Mouse (Mus musculus): Measurements from ENCODE around the gene Zfp867. TPM values are rescaled to one million over a fixed set of nuclear protein-coding genes. Genes with fewer than 3 reads are reported as not detected.

The Zfp867 gene
- 1 to 10 TPM; 5.1 to 9.7 (median 7.3) TPM for total RNA-seq (2022)

DNA sequence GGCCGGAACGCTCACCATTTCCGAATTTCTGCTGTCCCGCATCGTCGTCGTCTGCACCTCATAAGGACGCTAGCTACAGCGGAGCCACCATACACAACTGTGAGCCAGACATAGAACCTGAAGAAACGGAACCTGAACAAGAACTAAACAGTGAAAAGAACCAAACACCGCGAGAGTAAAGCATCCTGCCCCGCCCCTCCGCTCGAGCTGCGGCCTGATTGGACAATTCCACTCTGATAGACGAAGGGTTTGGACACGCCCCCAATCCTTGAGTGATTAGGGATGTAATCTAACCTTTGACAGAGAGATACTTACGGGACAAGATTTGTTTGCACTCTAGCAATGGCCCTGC is at the start of gene Zfp867:
Zfp867 (minus strand) TSS at position 149 of the 352 bp plus-strand sequence.
- DNase-seq: peak; percentile 89

DNA sequence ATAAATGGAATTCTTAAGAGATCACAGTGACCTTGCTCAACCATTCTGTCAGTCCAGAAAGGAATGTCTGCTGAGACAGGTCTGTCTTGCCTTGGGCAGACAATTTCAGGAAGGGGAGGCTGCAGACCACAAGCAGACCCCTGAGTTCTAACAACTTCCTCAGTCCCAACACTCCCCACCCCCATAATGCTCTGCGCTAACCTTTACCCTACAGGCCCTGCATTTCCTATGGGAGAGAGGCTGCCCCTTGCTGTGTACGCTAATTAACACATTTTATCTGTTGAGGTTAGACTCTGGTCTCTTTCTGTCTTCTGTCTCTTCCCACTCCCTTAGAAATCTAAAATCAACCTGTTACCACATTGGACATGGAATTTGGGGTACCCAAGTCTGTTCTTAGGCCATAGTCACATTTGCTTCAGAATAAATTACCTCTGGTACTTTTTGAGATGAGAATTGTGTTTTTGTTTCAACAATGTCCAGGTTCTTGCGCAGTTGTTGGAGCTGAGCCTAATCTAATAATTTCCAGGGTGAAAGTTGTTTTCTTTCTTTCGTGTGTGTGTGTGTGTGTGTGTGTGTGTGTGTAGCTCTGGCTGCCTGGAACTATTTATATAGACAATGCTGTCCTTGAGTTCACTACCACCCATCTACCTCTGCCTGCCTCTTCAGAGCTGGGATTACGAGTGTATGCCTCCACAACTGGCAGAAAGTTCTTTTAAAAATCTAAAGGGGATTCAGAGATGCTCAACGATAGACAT is 47.6 kb upstream of the Zfp867 start:
- DNase-seq: no peak

DNA sequence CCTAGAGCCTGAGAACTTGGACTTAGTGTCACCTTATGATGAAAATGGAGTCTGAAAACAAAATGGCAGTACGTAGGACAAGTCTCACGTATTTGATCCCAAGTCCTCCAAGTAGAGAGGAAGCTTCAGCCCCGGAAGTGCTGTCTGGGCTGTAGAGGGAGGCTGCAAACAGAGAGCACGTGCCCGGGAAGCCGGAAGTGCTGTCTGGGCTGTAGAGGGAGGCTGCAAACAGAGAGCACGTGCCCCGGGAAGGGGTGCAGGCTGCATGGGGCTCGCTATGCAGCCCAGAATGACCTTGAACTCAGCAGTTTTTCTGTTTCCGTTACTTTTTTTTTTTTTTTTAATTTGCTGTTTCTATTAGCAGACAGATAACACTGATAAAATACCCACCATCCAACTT is 46.0 kb upstream of the Zfp867 start:
- DNase-seq: no peak

DNA sequence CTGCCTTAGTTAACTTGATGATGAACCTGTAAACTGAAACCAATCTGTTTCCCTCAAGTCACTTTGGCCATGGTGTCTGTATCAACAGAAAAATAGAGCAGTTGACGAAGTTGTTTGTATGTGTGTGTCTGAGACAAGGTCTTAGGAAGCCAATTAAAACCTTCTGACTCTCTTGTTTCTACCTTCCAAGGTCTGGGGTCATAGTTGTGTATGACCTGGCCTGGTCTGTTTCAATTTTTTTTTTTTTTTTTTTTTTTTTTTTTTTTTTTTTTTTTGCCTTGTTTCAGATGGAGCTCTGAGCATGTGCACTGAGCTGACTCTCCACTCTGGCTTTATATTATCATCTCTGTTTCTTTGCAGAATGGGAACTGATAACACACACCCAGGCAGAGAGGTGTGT is 45.2 kb upstream of the Zfp867 start:
- no peak for DNase-seq

- DNase-seq: no peak
Observed at GRCm38 (mm10) chr11:59514789-59515188, 42.5 kb upstream of the Zfp867 start.

DNA sequence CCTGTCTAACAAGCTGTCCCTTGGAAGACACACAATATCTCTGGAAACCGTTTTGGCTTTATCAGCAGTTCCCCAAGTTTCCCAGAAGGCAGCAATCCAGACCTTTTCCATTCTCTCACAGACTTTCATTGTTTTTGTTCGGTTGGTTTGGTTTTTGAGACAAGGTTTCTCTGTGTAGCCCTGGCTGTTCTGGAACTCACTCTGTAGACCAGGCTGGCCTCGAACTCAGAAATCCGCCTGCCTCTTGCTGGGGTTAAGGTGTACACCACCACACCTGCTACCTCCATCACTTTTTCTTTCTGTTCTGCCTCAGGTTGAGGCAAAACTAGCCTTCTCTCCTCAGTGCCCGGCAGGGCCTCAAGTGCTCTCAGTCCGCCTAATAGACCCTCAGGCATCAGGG is 42.1 kb upstream of the Zfp867 start:
- DNase-seq: no peak

GRCm38 (mm10) chr11:59513556-59513955 is 41.3 kb upstream of the Zfp867 start:
- DNase-seq: no peak

DNA sequence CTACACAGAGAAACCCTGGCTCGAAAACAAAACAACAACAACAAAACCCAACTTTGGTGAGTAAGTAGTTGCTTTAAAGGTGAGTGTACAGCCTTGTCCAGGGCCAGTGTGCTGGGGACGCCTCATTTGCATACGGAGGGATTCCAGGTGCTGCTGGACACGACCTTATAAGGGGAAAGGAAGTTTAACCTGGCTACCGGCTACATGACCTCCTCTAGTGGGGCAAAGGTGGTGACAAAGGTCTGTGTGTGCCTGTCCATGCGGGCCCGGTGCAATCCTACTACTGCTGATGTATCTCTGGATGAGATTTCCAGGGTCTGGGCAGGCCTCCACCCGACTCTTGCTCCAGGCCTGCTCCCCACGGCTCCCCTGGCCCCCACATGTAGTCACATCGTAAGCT is 40.5 kb upstream of the Zfp867 start:
- DNase-seq: no peak

- no peak for DNase-seq
Observed at GRCm38 (mm10) chr11:59511558-59511957, 39.3 kb upstream of the Zfp867 start.

- DNase-seq: no peak
Observed at GRCm38 (mm10) chr11:59506713-59507074, 34.4 kb upstream of the Zfp867 start.

DNA sequence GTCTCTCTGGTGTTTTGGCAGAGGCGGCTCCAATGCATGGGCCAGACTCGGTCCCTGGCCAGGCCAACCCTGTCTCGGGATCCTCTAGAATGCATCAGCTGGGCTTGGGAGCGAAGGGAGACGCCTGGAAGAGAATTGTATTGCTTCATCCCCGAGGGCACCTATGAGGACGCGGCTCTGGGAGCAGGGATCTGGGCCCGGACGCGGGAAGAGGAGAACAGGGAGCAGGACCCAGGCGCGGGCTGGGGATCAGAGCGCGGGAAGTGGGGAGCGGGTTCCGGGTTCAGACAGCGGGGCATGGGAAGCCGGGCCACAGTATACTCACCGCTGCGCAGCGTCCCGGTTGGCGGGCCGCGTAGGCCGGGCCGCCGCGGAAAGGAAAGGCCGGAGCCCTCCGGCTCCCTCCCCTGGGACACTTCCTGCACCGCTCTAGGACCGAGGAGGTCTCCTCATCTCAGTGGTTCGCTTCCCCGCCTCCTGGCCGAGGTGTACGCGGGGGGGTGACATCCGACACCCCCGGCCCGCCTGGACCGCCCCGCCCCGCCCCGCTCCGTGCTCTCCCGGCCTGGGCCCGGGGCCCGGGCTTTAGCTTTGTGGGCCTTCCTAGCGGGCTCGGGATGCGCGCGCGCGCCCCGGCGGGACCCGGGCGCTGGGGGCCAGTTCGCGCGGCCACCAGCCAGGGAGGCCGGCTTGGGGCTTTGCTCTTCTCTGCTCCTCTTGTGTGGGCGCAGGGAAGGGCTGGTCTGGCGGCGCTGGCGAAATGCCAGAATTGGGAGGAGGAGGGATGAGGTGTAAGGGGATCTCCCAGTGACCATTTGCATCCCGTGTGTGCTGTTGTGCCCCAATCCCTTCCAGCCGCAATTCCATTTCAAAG is 33.8 kb upstream of the Zfp867 start:
- peak; percentile 86 for DNase-seq

DNA sequence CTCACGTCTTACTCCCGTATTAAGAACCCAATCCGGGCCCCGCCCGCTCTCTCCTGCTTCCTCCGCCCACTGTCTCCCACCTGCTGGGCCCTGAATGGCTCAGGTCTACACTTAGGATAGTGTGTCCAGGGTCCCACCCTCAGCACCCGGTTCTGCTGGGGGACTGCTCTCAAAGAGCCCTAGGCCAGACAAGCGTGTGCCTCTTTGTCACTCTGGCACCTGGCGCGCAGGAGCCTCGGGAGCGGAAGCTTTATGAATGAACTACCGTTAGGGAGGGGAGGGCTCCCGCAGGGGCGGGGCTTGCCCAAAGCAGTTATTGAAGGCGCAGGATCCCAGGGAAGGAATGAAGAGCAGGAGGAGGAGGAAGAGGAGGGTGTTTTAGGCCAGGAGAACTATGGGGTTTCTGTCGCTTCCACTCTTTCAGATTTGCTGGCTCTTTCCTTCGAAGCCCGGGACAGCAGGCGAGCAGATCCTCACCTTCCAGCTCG is 33.1 kb upstream of the Zfp867 start:
- DNase-seq: peak; percentile 42

DNA sequence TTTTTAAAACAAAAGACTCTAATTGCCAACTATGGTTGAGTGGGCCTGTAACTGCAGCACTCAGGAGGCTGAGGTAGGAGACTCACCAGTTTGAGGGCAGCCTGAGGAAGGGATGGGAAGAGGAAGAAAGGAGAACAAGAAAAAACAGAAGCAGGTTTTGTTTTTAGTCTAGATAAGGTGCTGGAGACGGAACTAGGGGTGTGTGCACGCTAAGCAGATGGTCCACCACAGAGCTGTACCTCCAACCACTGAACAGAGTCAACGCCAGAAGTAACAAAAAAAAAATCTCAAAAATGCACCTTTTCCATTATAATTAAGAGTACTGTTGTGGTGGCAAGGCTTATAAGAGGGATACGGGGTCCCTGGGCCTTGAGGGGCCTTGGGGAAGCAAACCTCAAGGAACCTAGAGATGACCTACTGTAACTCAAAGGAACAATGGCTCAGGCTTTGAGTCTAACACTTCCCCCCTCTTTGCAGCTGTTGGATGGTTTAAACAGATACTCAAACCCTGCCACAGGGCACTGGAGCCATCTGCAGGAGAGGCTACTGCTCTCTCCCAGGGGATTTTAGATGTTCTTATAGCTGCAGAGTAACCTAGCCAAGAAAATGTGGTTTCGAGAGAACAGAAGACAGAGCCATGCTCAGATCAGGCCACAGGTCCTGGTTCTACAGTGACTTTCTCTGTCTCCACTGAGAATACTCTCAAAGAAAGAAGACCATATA is 29.9 kb upstream of the Zfp867 start:
- DNase-seq: no peak

- DNase-seq: no peak
Observed at GRCm38 (mm10) chr11:59497747-59498146, 25.5 kb upstream of the Zfp867 start.

DNA sequence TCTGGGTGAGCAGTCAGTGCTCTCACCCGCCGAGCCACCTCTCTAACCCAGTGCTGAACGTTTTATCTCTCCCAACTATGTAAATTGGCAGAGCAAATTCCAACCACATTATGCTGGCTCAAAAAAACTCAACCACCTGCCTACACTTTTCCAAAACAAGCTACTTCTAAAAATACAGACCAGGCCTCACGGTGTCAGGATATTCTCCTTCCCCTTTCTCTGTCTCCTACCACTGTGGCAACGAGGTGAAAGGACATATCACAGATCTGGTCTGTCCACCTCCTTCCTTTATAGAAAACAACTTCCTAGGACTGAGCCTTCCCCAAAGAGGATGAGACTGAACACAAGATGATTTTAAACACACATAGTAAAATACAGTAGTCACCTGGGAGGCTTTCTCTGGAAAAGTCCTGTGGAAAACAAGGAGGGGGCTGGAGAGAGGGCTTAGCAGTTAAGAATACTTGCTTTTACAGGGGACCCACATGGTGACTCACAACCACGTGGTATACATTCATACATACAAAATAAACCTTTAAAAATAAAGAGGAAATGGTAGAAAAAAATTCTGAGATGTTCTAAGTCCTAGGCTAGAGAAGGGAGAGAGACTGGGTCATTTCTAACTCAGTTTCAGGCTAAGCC is 24.5 kb upstream of the Zfp867 start:
- no peak for DNase-seq

DNA sequence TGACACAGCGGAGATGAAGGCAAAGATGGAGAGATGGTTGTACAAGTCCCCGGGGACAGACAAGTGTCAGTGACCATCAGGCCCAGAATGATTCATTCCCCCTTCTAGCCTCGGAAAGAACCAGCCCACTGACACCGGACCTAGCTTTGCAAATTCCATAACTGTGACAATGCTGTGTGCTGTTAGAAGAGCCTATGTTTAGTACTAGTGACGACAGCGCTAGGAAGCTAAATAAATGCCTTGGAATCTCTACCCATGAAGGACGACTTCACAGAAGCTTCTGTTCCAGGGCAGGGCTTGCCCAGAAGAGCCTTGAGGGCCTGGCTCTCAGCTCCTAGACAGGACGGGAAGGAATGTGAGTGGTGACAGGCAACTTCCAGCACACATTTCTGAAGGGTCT is 13.9 kb upstream of the Zfp867 start:
- DNase-seq: no peak

- peak; percentile 50 for DNase-seq
Observed at GRCm38 (mm10) chr11:59485641-59486040, 13.4 kb upstream of the Zfp867 start.

DNA sequence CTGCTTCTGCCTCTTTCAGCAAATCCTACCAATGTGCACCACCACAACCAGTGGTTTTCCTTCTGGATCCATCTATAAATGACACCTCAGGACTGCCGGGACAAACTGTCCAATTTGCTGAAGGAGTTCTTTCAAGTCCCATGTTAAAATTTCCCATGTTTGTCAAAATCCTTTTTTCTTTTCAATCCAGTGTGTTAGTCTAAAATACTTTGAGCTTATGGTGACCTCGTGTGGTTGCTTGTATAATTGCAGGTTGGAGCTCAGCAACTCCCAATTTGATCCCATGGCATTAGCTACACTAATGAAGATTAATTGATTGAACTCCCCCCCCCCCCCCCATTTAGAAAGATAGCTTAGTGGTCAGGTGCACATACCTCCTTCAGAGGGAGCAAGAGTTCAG is 10.9 kb upstream of the Zfp867 start:
- DNase-seq: no peak

GRCm38 (mm10) chr11:59477240-59477639 is 5.0 kb upstream of the Zfp867 start:
- no peak for DNase-seq

- no peak for DNase-seq
Observed at GRCm38 (mm10) chr11:59471413-59472325, 605 bp downstream of the Zfp867 start.

DNA sequence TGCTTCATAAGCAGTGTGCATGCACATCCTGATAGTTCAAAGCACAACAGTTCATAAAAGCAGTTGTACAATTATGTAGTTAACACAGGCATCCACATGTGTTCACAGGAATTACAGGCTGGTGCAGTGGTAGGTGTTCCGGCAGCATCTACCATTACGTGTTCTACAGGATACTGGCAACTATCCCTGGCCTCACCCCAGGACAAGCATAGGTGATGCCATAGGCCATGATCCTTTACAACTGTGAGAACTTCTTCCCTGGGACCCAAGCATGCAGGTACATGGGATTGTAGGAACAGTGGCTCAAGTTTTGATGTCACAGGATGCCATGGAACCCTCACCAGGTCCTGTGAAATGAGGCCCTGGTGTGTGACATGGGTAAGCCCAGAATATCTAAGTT is 11.8 kb downstream of the Zfp867 start:
- no peak for DNase-seq

Measured in adrenal gland, adult 8-10 months (tissue).